Mouse (Mus musculus) spleen, adult 2 months (tissue): Measurements from ENCODE around the gene Akr1a1.

Source experiments
- CTCF ChIP-seq: fragments of 200-500 bp; IDR thresholded peaks from 2 replicates; pipeline ENCODE4 v1.5.1; 2011; ENCODE audit warnings: mild to moderate bottlenecking, inconsistent platforms; ENCODE audit not compliant: insufficient read depth, insufficient read length, insufficient replicate concordance; ENCODE audit errors: extremely low read depth
- POLR2A ChIP-seq: fragments of 200-500 bp; IDR thresholded peaks from 2 replicates; pipeline ENCODE4 v1.6.1; 2011; ENCODE audit warnings: low read depth, low read length, inconsistent platforms

DNA sequence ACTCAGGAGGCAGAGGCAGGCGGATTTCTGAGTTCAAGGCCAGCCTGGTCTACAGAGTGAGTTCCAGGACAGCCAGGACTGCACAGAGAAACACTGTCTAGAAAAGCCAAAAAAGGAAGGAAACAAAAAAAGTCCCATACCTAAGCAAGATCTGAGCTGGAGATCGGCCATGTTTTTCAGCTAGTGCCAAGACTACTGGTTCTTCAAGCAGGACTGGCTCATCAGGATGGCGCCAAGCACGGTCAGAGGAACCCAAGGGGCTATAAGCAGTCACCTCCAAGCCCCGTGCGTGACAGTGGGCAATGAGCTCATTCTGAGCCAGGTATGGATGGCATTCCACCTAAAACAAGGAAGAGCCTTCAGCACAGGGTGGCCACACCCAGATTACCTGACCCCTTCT lies 12.7 kb downstream of the Akr1a1 start:
- TF ChIP-seq CTCF (no peak), POLR2A (no peak)
